Mouse (Mus musculus): Measurements from ENCODE around the gene Hdac10. TPM values are rescaled to one million over a fixed set of nuclear protein-coding genes. Genes with fewer than 3 reads are reported as not detected.

Gene Hdac10
- polyA plus RNA-seq, 1 experiment from 2014 or later = 22.0 TPM

GRCm38 (mm10) chr15:89169431-89169830, 40.9 kb upstream of the Hdac10 start:
- WGBS = 2% methylated on average over 10 of the region's 10 CpGs

GRCm38 (mm10) chr15:89168922-89169321, 40.4 kb upstream of the Hdac10 start:
- 51% methylated on average over 10 of the region's 10 CpGs for WGBS
- no peak overlapping the region for H3K4me3 ChIP-seq
- no peaks in the 10 kb centered on the region for H3K27me3 ChIP-seq
- H3K4me2 ChIP-seq (replicated peaks) = peak overlapping the region; percentile 9; the same call in 1 of the 2 replicates
- peak overlapping the region; percentile 49; the same call in 1 of the 2 replicates for H3K27ac ChIP-seq
- H3K4me1 ChIP-seq = peaks cover 50% of the 10 kb centered on the region
- ATAC-seq (ENCODE audit: low FRiP score) = no peak
- 0 out of 2 replicates have a peak overlapping the region, but pooled peaks have one; percentile 38 for H3K9ac ChIP-seq
- H3K9me3 ChIP-seq (replicated peaks) = no peaks in the 10 kb centered on the region
- peaks cover 49% of the 10 kb centered on the region for H3K36me3 ChIP-seq

More at GRCm38 (mm10) chr15:89169431-89169830, 40.9 kb upstream of the Hdac10 start:
- peaks cover 55% of the 10 kb centered on the region for H3K4me1 ChIP-seq
- H3K4me3 ChIP-seq = no peak overlapping the region
- peak overlapping the region; percentile 50 for H3K27ac ChIP-seq
- H3K4me2 ChIP-seq (replicated peaks) = peak overlapping the region; percentile 21
- H3K27me3 ChIP-seq = no peaks in the 10 kb centered on the region
- ATAC-seq (ENCODE audit: low FRiP score) = peak; percentile 18; the same call in 1 of the 2 replicates
- H3K9me3 ChIP-seq (replicated peaks) = no peaks in the 10 kb centered on the region
- H3K9ac ChIP-seq = 0 out of 2 replicates have a peak overlapping the region, but pooled peaks have one; percentile 38
- peaks cover 44% of the 10 kb centered on the region for H3K36me3 ChIP-seq

DNA sequence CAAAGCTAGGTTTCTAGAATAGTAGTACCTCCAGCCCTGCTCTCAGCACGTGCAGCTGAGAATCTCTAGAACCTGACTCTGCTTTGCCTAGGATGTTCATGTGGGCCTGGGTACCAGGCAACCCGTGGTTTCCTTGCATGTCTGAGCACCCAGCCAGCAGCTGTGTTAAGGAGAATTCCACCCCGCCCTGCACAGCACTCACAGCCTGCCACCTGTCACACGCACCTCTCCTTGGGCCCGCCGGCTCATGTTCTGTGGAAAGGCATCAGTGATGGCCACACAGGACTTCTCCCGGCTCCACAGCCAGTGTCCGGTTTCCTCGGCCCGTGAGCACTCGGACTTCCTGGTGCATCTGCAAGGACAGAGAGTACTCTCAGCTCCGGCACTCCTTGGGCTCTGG, 37.0 kb upstream of the Hdac10 start:
- Histone ChIP-seq H3K9ac (no peak overlapping the region), H3K36me3 (peaks cover 84% of the 10 kb centered on the region), H3K4me3 (no peak overlapping the region), H3K27ac (no peak overlapping the region), H3K4me2 (replicated peaks) (no peak overlapping the region), H3K27me3 (no peaks in the 10 kb centered on the region), H3K9me3 (replicated peaks) (no peaks in the 10 kb centered on the region), H3K4me1 (peaks cover 18% of the 10 kb centered on the region)
- ATAC-seq (ENCODE audit: low FRiP score) = no peak
- WGBS = 97% methylated on average over 12 of the region's 12 CpGs

GRCm38 (mm10) chr15:89161397-89161796, 32.9 kb upstream of the Hdac10 start:
- no peak for ATAC-seq (ENCODE audit: low FRiP score)
- 88% methylated on average over 9 of the region's 9 CpGs for WGBS
- Histone ChIP-seq H3K36me3 (peaks cover 100% of the 10 kb centered on the region), H3K4me3 (no peak overlapping the region), H3K4me2 (replicated peaks) (no peak overlapping the region), H3K27me3 (no peaks in the 10 kb centered on the region), H3K4me1 (no peaks in the 10 kb centered on the region), H3K9ac (no peak overlapping the region), H3K27ac (no peak overlapping the region), H3K9me3 (replicated peaks) (no peaks in the 10 kb centered on the region)

DNA sequence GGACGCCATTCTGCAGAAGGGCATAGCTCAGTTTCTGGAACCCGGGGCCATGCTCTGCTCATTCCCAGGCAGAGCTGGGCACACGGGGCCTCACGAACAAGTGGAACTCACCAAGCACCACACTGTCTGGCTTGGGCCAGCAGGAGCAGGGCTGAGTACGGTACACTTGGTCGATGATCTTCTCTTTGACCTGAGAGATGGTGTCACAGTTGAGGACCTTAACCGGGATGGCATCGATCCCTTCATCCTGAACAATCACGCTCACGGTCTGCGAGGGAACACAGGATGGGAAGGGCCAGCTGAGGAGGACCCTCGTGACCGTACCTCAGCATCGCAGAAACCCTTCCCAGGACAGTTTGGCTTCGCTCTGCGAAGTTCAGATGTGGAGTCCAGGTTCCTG, 30.0 kb upstream of the Hdac10 start:
- H3K36me3 ChIP-seq = peaks cover 100% of the 10 kb centered on the region

DNA sequence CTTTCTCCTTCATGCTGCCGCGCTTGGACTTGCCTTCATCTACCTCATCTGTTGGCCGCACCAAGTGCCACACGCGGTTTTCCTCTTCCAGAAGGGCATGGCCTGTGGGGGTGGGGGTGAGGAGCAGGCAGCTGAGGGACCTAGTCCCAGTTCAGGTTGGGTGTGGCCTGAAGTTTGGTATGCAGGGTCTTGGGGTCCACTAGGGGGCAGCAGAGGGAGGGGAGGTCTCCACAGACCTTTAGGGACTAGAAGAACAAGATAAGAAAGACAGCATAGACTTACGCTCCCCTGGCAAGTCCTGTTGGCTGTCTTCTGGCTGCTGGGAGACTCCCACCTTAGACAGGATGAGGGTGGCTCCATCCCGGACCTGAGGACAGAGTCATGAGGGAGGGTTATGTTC, 29.5 kb upstream of the Hdac10 start:
- no peaks in the 10 kb centered on the region for H3K4me1 ChIP-seq
- no peak overlapping the region for H3K9ac ChIP-seq
- 0 out of 2 replicates have a peak overlapping the region, but pooled peaks have one; percentile 12 for H3K27ac ChIP-seq
- peaks cover 96% of the 10 kb centered on the region for H3K36me3 ChIP-seq
- no peak overlapping the region for H3K4me3 ChIP-seq
- ATAC-seq (ENCODE audit: low FRiP score) = peak; percentile 26; the same call in 1 of the 2 replicates
- no peak overlapping the region for H3K4me2 ChIP-seq (replicated peaks)
- 72% methylated on average over 7 of the region's 7 CpGs for WGBS
- no peaks in the 10 kb centered on the region for H3K27me3 ChIP-seq
- H3K9me3 ChIP-seq (replicated peaks) = no peaks in the 10 kb centered on the region

More for the DNA sequence above, 30.0 kb upstream of the Hdac10 start:
- ATAC-seq (ENCODE audit: low FRiP score) = no peak
- H3K4me1 ChIP-seq = no peaks in the 10 kb centered on the region
- H3K4me2 ChIP-seq (replicated peaks) = no peak overlapping the region
- H3K4me3 ChIP-seq = no peak overlapping the region
- no peaks in the 10 kb centered on the region for H3K9me3 ChIP-seq (replicated peaks)
- H3K9ac ChIP-seq = no peak overlapping the region
- WGBS = 95% methylated on average over 16 of the region's 16 CpGs
- H3K27me3 ChIP-seq = no peaks in the 10 kb centered on the region
- H3K27ac ChIP-seq = 0 out of 2 replicates have a peak overlapping the region, but pooled peaks have one; percentile 12

DNA sequence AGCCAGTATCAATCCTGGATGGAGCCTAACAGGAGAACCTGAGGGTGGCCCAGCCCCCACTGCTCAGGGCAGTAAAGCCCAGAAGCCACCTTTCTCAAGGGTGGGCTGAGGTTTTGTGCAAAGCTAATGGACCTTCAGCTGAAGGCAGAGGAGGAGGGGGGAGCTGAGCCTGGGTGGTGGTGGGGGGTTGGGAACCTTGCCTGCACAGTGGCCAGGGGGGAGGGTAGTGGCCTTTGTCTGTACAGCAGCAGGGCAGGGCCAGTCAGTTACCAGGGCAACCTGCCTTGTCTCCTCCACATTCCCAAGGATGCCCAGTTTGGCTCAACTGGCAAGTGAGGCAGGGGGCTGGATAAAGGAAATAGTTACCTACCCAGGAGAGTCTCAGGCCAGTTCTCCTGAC, 23.8 kb upstream of the Hdac10 start:
- peak overlapping the region; percentile 77 for H3K27ac ChIP-seq
- no peaks in the 10 kb centered on the region for H3K9me3 ChIP-seq (replicated peaks)
- H3K27me3 ChIP-seq = peaks cover 12% of the 10 kb centered on the region; the same call in 1 of the 2 replicates
- no peak overlapping the region for H3K4me2 ChIP-seq (replicated peaks)
- H3K4me1 ChIP-seq = peaks cover 27% of the 10 kb centered on the region
- peaks cover 40% of the 10 kb centered on the region for H3K36me3 ChIP-seq
- H3K4me3 ChIP-seq = no peak overlapping the region
- peak; percentile 55 for ATAC-seq (ENCODE audit: low FRiP score)
- 0 out of 2 replicates have a peak overlapping the region, but pooled peaks have one; percentile 35 for H3K9ac ChIP-seq

GRCm38 (mm10) chr15:89150041-89150390, 21.5 kb upstream of the Hdac10 start:
- Histone ChIP-seq H3K4me2 (replicated peaks) (peak overlapping the region; percentile 64), H3K4me1 (peaks cover 42% of the 10 kb centered on the region), H3K4me3 (peak overlapping the region; percentile 58), H3K9ac (peak overlapping the region; percentile 90), H3K27me3 (peaks cover 22% of the 10 kb centered on the region), H3K36me3 (peaks cover 27% of the 10 kb centered on the region), H3K9me3 (replicated peaks) (no peaks in the 10 kb centered on the region), H3K27ac (peak overlapping the region; percentile 90)
- ATAC-seq (ENCODE audit: low FRiP score) = no peak
- WGBS = 2% methylated on average over 13 of the region's 13 CpGs

GRCm38 (mm10) chr15:89149271-89150040, 21.0 kb upstream of the Hdac10 start, which contains the start of gene Mapk11:
Gene Mapk11 (minus strand): TSS chr15:89149628.
- Histone ChIP-seq H3K27me3 (peaks cover 22% of the 10 kb centered on the region), H3K9ac (peak within 1 kb of the TSS; percentile 90), H3K27ac (peak within 1 kb of the TSS; percentile 90), H3K9me3 (replicated peaks) (no peaks in the 10 kb centered on the region), H3K36me3 (peaks cover 26% of the 10 kb centered on the region), H3K4me1 (peaks cover 42% of the 10 kb centered on the region), H3K4me2 (replicated peaks) (peak within 1 kb of the TSS; percentile 64), H3K4me3 (peak within 1 kb of the TSS; percentile 58)
- ATAC-seq (ENCODE audit: low FRiP score) = peak; percentile 58
- WGBS = under 1% methylated on average over 54 of the region's 61 CpGs

- peak overlapping the region; percentile 90 for H3K9ac ChIP-seq
- peak overlapping the region; percentile 58 for H3K4me3 ChIP-seq
- ATAC-seq (ENCODE audit: low FRiP score) = peak; percentile 10; the same call in 1 of the 2 replicates
- peaks cover 22% of the 10 kb centered on the region for H3K27me3 ChIP-seq
- peak overlapping the region; percentile 90 for H3K27ac ChIP-seq
- peaks cover 26% of the 10 kb centered on the region for H3K36me3 ChIP-seq
- H3K4me2 ChIP-seq (replicated peaks) = peak overlapping the region; percentile 64
- H3K9me3 ChIP-seq (replicated peaks) = no peaks in the 10 kb centered on the region
- 4% methylated on average over 25 of the region's 25 CpGs for WGBS
- H3K4me1 ChIP-seq = peaks cover 42% of the 10 kb centered on the region
These were observed 20.2 kb upstream of the Hdac10 start for GRCm38 (mm10) chr15:89148496-89149270.

- H3K9me3 ChIP-seq (replicated peaks) = no peaks in the 10 kb centered on the region
- H3K27ac ChIP-seq = peak overlapping the region; percentile 90; the same call in 1 of the 2 replicates
- H3K4me3 ChIP-seq = peak overlapping the region; percentile 58
- H3K9ac ChIP-seq = peak overlapping the region; percentile 90; the same call in 1 of the 2 replicates
- peaks cover 41% of the 10 kb centered on the region for H3K4me1 ChIP-seq
- no peak for ATAC-seq (ENCODE audit: low FRiP score)
- H3K4me2 ChIP-seq (replicated peaks) = peak overlapping the region; percentile 64
- peaks cover 30% of the 10 kb centered on the region for H3K36me3 ChIP-seq
- H3K27me3 ChIP-seq = peaks cover 22% of the 10 kb centered on the region
- WGBS = 31% methylated on average over 4 of the region's 4 CpGs
These were observed 19.4 kb upstream of the Hdac10 start for GRCm38 (mm10) chr15:89147895-89148294.

DNA sequence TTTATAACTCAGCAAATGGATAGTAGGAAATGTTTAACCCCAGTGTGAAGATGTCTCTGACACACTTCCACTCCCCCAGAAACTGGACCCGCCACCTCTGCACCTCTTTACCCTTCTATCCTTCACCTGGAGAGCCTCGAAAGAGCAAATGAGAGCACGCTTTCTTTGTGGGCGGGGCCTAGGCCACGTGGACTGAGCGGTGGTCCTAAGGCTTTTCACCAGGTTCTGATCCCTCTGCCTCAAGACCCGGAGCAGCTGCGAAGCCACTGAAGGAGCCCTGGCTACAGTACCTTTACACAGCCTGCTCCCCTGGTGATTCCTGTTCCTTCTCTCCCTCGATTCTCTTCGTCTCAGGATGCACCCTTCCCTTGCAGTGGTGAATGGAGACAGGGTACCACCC, 19.0 kb upstream of the Hdac10 start:
- Histone ChIP-seq H3K4me3 (peak overlapping the region; percentile 58), H3K9ac (peak overlapping the region; percentile 90), H3K36me3 (peaks cover 35% of the 10 kb centered on the region), H3K9me3 (replicated peaks) (no peaks in the 10 kb centered on the region), H3K4me1 (peaks cover 37% of the 10 kb centered on the region), H3K27me3 (peaks cover 22% of the 10 kb centered on the region), H3K4me2 (replicated peaks) (peak overlapping the region; percentile 64), H3K27ac (peak overlapping the region; percentile 70; the same call in 1 of the 2 replicates)
- no peak for ATAC-seq (ENCODE audit: low FRiP score)
- WGBS = 19% methylated on average over 10 of the region's 10 CpGs

Data from hindbrain, embryonic 12.5 days (tissue).